Mouse (Mus musculus): ENCODE results near the gene Zc3h18. TPM values are rescaled to one million over a fixed set of nuclear protein-coding genes. Genes with fewer than 3 reads are reported as not detected.

Zc3h18 gene
- total RNA-seq, 2 experiments from 2014 or later: 26.5 to 27.9 TPM

DNA sequence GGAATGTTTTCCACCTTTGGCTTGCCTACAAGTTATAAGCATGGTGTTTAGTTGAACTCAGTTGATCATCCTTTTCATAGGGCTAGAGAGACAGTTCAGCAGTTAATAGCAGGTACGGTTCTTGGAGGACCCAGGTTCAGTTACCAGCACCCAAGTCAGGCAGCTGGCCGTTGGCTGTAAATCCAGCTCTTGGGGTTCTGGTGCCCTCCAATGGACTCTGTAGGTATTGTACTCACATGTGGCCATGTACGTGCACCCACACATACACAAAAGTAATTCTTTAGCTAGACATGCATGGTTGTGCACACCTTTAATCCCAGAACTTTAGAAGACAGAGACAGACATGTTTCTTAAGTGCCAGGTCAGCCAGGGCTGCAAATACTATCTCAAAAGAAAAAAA lies 12.9 kb downstream of the Zc3h18 start:
- DNase-seq (ENCODE audit: low spot score): no peak

DNA sequence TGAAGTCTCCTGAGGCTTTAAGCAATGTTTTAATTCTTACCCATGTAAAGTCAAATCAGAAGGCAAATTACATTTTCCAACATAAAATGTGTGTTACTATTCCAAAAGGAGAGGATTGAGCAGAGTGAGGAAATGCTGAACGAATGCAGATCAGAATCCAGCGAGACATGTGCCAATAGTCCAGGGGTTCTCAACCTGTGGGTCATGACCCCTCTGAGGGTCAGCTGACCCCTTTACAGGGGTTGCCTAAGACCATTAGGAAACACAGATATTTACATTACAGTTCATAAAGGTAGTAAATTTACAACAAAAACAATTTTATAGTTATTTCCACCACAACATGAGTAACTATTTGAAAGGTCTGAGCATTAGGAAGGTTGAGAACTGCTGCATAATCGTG lies 14.3 kb downstream of the Zc3h18 start:
- DNase-seq (ENCODE audit: low spot score): no peak

DNA sequence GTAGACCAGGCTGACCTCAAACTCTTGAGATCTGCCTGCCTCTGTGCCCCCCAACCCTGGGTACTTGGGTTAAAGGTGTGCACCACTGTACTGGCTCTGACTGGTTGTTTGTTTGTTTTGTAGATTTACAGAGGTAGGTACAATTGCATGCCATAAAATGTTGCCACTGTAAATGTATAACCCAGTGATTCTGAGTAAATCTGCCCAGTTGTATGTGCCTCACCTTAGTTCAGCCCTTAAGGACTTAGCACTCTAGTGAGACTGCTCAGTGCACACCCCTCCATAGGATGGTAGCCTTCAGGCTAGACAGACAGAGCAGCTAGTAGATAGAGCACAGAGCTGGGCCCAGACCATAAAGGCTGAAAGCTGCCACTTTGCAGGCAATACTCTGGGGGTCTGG lies 17.3 kb downstream of the Zc3h18 start:
- no peak for DNase-seq (ENCODE audit: low spot score)

DNA sequence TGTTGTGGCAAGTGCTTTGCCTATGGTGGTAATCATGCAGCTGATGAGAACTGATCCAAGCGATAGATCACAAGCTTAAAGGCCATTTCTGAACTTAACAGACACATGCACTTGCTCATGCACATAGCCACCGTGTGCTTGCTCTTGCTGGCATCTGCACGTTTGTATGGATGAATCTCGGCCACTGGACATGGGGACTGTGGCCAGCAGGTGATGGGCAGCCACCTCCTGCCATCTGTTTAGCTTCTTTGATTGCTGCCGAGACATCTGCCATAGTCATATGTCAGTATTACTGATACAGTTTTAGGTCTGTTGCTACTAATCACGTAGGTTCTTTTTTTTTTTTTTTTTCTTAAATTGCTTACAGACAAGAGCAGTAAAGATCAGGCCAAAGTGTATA lies 18.9 kb downstream of the Zc3h18 start:
- no peak for DNase-seq (ENCODE audit: low spot score)

DNA sequence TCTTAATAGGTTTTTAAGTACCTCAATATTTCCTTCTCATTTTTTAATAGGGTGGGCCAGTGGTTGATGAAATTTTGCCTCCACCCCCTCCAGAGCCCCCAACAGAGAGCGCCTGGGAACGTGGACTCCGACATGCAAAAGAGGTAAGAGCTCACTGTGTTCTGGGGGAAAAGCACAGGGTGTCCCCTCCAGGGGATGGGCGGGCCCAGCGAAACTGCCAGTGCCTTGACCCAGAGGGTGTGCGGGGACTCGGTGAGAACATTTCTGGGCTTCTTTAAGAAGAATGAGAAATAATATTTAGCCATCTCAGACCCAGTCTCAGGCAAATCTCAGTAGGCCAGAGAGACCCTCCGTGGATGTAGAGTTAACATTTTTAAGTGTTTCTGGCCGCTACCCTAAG lies 21.8 kb downstream of the Zc3h18 start:
- peak; percentile 56 for DNase-seq (ENCODE audit: low spot score)

DNA sequence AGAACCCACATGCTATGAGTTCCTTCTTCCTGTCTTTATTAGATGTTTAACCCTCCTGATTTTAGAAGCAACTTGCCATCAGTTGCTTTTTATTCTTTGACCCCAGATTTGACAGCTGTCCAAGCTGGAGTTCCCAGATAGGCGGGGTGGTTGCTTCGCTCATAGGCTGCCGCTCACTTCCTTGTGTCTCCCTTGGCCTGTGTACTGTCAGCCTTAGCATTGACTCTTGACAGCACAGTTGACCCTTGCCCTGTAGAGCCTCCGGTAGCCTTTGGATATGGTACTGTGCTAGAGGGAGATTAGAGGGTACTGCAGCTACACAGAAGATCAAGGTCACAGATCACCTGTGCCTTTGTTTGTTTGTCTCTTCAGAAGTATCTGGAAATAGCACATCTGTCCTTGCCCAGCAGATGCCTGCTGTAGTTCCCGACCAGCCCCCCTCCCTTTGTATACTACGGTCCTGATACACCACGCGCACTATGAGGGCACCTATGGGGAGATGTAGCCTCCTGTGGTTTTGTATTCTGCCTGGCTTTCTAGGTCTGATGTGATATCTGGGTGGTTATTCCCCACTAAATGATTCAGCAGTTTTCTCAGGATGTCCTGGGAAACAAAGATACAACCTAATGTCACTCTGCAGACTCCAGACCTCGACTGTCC lies 28.9 kb downstream of the Zc3h18 start:
- DNase-seq (ENCODE audit: low spot score): no peak

DNA sequence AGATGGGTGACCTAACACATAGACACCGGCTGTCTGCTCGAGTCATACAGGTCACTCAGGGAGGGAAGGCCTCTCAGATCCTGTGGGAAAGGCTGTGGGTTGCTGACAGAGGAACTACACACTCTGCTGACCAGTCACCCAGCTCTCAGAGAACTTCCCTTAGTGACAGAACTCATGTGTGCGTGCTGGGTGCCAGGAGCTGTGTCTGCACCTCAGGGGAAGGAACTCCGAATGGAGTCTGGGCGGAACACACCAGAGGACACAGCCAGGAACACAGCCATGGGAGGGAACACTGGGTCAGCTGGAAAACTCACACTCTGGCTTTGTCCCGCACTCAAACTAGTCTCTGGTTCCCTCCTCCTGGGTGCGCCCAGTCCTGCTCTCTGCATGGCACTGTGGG lies 31.3 kb downstream of the Zc3h18 start:
- peak; percentile 27 for DNase-seq (ENCODE audit: low spot score)

DNA sequence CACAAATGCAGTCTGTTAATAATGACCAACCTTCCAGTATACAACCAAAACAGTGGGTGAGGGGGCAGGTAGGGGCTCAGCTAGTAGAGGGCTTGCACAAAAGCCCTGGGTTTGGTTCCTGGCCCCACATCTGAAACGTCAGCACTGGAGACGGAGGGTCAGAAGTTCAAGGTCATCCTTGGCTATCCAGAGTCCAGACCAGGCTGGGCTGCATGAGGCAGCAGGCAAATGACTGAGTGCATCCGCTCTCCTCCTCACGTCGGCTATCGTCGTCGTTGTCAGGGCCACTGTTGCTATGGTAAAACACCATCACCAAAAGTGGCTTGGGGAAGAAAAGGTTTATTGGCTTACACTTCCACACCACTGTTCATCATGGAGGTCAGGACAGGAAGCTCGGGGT lies 37.9 kb downstream of the Zc3h18 start:
- no peak for DNase-seq (ENCODE audit: low spot score)

DNA sequence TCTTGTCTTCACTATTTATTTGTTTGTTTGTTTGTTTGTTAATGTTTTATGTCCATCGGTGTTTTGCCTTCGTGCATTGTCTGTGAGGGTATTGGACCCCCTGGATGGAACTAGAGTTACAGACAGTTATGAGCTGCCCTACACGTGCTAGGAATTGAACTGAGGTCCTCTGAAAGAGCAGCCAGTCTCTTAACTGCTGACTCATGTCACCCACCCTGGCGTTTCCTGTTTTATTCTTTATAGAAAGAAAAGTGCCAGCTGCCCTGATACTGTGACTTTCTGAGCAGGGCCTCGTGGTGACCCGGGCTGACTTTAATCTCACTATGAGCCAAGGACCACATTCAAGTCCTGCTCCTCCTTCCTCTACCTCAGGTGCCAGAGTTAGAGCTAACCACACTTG lies 39.1 kb downstream of the Zc3h18 start:
- no peak for DNase-seq (ENCODE audit: low spot score)

DNA sequence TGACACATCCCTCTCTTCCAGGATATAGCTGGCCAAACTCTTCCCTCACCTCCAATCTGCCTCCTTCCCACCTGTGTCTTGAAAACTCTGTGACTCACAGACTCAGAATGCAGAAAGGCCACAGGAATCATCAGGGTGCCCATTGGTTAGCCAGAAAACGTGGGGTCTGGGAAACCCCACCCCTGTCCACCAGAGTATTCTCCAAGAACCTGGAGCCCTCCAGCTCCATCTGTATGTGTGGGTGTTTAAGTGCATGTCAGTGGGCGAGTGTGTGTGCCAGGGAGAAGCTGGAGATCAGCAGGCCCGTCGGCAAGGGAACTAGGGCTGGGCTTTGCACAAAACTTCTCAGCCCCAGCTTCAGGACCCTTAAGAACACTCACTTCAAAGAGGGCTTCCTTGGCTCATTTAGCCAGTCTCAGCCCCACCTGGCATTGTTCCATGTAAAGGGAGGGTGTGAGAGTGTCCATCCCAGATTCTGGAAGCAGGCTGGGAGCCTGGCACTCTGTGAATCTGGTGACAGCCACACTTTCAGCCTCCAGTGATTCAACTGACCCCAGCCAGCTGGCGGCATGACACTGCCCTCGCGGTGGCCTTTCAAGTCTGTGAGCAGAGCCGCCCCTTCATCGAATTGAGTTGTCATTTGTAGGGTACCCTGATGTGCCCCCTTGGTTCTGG lies 43.6 kb downstream of the Zc3h18 start:
- DNase-seq (ENCODE audit: low spot score): no peak

DNA sequence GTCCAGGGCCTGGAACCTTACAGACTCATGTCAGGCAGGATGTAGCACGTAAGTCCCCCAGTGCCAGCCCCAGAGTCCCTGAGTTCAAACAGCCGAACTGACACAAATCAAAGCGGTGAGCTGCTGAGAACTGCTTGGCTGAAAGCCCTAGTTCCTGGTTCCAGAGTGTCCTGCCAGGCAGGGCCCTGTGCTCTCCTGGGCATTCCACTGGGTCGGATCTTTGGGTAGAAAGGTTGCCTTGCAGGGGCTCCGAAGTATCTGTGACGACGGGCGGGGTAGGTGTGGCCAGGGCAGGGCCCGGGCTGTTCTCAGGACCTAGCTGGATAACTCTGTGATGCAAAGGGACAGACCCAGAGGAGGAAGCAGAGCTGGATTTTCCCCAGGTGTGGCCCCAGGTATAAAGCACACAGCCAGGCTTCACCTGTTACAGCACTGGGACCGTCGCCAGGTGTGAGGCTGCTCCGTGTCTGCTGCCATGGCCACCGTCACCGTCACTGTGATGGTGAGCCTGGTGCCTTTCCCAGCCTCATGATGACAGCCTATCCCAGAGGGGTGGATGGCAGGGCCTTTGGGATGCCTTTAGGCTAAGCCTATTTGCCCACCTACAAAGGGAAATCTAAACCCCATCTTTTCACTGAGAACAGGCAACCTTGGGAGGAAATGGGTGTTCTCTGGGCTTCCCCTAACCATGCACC lies 45.1 kb downstream of the Zc3h18 start, which contains the start of gene Il17c:
Il17c (plus strand) TSS at position 645 of the 695 bp plus-strand sequence.
- no peak for DNase-seq (ENCODE audit: low spot score)

DNA sequence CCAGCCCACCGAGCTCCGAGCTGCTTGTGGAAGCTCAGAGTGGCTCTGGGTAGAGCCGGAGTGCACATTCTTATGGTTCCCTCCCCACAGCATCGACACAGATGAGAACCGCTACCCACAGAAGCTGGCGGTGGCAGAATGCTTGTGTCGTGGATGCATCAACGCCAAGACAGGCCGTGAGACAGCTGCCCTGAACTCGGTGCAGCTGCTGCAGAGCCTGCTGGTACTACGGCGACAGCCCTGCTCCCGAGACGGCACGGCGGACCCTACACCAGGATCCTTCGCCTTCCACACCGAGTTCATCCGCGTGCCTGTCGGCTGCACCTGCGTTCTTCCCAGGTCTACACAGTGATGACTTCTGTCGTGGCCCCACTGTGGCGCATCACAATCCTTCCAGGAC lies 46.8 kb downstream of the Zc3h18 start:
- DNase-seq (ENCODE audit: low spot score): no peak

DNA sequence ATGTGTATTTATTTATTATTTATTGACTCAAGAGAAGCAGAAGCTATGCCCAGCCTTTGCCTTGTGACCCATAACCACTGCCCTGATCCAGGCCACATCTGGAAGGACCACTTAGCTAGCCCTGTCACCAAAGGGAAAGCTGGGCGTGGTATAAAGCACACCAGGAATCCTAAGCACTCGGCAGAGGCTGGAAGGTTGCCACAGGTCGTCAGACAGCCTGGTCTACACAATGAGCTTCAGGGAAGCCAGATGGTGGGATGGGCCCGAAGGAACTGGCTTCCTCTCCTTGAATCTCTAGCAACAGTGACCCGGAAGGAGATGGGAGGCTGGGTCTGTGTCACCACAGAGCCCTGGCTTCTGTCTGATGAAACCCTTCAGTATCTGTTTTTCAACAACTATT lies 47.2 kb downstream of the Zc3h18 start:
- DNase-seq (ENCODE audit: low spot score): peak; percentile 24

DNA sequence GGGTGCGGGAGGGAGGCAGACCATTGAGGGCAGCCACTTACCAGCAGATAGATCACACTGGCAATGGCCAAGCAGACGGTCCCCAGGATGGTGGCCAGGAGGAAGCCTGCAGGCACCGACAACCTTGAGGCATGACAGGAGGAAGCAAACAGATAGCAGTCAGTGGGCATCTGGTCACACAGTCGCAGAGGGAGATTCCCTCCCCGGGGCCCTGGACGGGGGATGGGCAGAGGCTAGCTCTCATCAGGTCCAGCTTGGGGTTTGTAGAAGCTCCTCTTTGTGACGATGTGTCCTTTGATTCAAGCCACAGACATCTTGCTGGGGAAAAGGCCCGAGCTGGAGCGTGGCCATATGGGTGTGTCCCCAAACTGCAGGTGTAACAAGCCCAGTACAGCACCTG lies 49.7 kb downstream of the Zc3h18 start:
- no peak for DNase-seq (ENCODE audit: low spot score)

DNA sequence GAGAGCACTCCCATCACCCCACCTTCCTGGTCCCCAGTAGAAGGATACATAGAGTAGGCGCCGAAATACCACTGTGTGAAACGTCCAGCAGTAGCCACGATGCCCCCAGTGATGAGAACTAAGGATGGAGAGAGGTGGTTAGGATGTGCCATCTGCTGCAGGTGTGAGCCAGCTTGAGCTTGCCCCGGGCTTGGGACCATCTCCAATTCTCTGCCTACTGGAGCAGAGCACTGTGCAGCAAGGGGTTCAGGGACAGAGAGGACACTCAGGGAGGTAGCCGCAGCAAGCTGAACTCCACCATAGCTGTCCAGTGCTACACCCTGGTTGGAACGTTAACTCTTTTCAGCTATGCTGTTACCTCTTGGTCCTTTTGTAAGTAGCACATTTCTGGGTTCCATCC lies 51.2 kb downstream of the Zc3h18 start:
- DNase-seq (ENCODE audit: low spot score): no peak

DNA sequence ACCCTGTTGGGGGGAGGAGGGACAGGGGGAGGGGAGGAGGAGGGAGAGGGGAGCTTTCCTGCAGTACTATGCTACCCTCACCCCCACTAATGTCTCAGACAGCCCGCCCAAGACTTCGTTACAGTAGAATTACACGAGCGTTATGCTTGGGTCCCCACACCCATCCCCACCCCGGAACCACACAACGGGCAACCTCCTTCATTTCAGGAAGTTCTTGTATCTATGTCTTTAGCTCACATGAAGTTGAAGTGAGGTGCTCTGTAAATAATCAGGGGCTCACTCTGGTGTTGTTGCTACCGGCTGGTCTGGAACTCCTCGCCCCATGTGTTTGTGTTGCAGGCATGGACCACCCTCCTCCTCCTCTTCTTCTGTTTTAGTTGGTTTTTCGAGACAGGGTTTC lies 51.8 kb downstream of the Zc3h18 start:
- DNase-seq (ENCODE audit: low spot score): no peak

DNA sequence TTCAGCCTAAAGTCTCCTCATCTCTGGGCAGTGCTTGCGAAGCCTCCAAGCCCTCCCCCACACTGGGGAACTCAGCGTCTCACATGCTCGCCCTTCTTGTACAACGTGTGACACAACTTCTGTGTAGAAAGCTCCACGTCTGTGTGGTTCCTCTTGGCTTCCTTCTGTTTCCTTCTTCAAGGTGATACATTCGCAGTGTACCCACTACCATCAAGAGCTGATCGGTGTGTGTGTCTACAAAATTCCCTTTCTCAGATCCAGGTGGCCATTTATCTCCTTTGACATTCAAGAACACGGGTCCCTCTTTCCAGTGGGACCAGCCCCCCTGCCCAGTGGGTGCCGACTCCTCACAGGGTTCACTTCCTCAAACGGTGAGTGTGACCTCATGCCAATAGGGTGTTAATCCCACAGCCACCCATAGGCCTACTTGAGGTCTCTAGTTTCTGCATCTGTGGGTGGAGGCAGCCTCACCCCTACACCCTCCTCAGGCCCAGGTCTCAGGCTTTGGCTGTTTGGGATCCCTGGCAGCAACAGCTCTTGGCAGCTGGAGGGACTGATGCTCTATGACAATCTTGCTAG lies 53.7 kb downstream of the Zc3h18 start:
- no peak for DNase-seq (ENCODE audit: low spot score)

DNA sequence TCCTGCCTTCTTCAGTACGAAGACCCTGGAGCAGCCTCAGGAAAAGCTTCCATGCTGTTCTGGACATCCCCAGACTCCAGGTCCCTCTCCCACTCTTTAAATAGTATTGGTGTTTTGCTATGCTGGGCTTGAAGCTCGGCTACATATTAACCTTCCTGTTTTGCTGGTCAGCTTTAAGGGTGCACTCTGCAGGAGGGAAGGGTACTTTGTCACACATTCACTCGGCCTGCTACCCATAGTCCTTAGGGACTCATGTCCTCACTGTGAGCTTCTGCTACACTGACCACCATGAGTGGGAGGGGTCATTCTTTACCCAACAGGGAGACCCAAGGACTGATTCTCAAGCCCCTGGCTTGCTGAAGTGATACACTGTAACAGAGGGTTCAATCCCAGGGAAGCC lies 54.2 kb downstream of the Zc3h18 start:
- no peak for DNase-seq (ENCODE audit: low spot score)

DNA sequence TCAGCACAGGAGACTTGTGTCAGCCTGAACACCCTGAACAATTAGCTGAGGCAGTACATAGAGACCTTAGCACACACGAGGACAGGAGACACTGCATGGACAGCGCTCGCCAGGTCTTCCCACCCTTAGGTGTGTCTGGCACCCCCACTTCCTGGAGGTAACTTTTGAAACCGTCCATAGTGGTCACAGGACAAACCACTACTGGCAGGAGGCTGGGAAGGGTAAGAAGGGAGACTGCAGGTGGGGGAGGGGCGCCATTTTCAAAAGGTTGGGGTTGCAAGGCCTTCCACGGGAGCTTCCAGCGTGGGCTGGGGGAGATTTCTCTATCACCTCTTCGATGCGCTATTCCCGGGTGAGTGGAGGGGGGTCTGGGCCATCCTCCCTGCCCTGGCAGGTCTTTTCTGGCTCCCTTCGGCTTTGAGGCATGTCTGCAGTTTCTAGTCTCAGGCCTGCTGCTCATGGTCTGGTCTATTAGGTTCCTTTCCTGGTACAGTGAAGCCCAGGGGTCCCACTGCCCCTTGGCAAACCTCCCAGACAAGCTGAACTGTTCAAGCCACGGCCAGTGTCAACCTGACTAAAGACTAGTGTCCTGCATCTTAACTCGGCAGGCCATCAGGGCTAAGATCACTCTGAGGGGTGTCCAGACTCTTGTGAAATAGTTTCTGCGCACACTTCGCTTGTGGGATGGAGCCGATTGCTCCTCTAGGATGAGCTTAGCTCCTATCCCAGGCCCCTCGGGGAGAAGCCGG lies 55.5 kb downstream of the Zc3h18 start:
- DNase-seq (ENCODE audit: low spot score): no peak

DNA sequence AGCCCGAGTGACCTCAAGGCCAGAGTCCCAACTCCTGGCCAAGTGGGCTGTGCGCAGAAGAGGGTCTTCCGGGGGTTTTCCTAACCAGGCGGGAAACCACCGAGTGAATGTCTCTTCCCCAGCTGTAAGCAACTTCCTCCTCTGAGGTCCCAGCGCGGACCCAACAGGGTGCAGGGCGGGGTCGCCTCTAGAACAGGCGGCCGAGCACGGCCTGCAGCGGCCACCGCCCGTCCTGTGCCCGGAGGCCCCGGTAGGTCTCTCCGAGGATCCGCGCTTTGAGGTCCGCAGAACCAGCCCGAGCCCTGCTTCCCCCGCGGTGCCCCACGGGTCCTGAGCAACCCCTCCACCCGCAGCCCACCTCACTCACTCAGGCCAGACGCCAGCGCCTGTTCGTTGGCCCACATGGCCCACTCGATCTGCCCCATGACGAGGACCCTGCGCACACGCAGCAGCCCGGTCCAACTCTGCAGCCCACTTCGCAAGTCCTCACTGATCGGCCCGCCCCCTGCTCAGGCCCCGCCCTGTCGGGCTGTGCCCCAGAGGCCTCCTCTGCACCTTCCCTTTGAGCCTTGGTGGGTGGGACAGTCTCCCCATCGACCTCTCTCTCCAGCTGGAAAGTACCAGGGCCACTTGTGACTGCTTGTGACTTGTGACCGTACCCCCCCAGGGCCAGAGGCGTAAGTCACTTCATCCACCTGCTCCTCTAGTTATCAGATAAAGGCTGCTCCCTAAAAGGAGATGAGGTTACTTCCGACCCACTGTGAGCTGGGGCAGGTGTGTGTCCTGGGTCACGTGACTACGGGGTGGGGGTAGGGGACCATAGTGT lies 56.2 kb downstream of the Zc3h18 start, which contains the start of gene Cyba:
Cyba (minus strand) TSS at position 488 of the 826 bp plus-strand sequence.
- peak; percentile 70 for DNase-seq (ENCODE audit: low spot score)

Measured in gastrocnemius, adult 18-20 months (tissue).